Mouse (Mus musculus): ENCODE results near the gene Plin3. TPM values are rescaled to one million over a fixed set of nuclear protein-coding genes. Genes with fewer than 3 reads are reported as not detected.

Plin3 gene
- total and polyA plus RNA-seq, 3 experiments: 6.6 to 13.1 TPM; not detected in 1

DNA sequence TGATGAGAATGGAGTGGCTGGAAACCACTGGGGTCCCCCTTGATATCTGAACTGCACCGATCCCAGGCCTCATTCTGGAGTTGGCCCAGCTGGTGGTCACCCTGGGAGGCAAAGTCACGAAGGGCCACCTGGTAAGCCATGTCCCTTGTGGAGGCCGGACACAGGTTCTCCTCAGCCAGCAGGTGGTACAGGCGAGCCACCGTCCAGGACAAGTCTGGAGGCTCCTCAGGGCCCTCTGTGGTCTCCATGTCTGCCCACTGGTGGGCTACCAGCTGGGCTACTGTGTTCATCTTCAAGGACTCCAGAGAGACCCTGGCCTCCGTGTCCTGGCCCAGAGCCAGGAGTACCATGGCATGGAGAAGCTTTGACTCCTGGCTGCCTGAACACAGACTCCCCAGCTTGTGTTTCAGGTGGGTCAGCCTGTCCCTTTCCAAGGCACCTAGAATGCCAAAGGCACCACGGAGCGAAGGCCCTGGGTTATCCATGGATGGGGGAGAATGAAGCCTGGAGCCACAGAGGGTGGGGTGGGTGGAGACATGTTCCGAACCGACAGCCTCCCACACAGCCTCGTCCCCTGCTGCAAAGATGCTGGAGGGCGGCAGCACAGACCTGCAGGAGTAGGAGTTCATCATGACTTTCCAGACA, 20.9 kb downstream of the Plin3 start:
- Histone ChIP-seq H3K27me3 (ENCODE audit: control insufficient read depth in 1 of 2, insufficient read depth in 2 of 2, low read length in 2 of 2) (no peaks in the 10 kb centered on the region), H3K9me3 (replicated peaks; ENCODE audit: insufficient read depth, low read length) (no peaks in the 10 kb centered on the region), H3K4me3 (ENCODE audit: control insufficient read depth in 1 of 2, insufficient read depth in 1 of 2, low read depth in 2 of 2, low read length in 2 of 2) (no peak overlapping the region), H3K4me1 (ENCODE audit: control insufficient read depth in 1 of 2, insufficient read depth in 2 of 2, low read length in 2 of 2) (peaks cover 3 to 4% of the 10 kb centered on the region in 2 experiments; a peak in 2 of 4 replicates), H3K36me3 (ENCODE audit: control insufficient read depth in 1 of 2, insufficient read depth in 2 of 2, low read length in 2 of 2) (peaks cover 0 to 7% of the 10 kb centered on the region in 2 experiments; a peak in 3 of 4 replicates), H3K9ac (ENCODE audit: control insufficient read depth, low read depth, low read length, poor library complexity, severe bottlenecking) (no peak overlapping the region), H3K79me2 (ENCODE audit: control insufficient read depth, insufficient read depth, low read length, poor library complexity) (peaks cover 7% of the 10 kb centered on the region), H3K27ac (ENCODE audit: control insufficient read depth, low read depth, low read length) (no peak overlapping the region)
- DNase-seq (ENCODE audit: low read depth, low spot score): no peak
- TF ChIP-seq POLR2AphosphoS5 (IDR thresholded peaks at IDR 0.05; ENCODE audit: borderline replicate concordance, low read depth, low read length) (no peak), KAT2A (conservative IDR thresholded peaks at IDR 0.05; ENCODE audit: low read depth, low read length) (no peak), MYC (IDR thresholded peaks at IDR 0.05; ENCODE audit: low read depth, low read length) (no peak), POLR2A (IDR thresholded peaks at IDR 0.05; ENCODE audit: control insufficient read depth in 1 of 2, insufficient read depth in 1 of 2, low read depth in 1 of 2, low read length in 2 of 2, poor library complexity in 1 of 2) (no peak), MAFK (IDR thresholded peaks at IDR 0.05; ENCODE audit: borderline replicate concordance, low read depth, low read length) (no peak), RCOR1 (IDR thresholded peaks at IDR 0.05; ENCODE audit: low read depth, low read length) (no peak), CHD1 (IDR thresholded peaks at IDR 0.05; ENCODE audit: low read depth, low read length) (no peak), ZKSCAN1 (IDR thresholded peaks at IDR 0.05; ENCODE audit: low read depth, low read length) (no peak), USF2 (IDR thresholded peaks at IDR 0.05; ENCODE audit: borderline replicate concordance in 1 of 2, insufficient read depth in 1 of 2, low read depth in 1 of 2, low read length in 2 of 2) (no peak), MAX (IDR thresholded peaks at IDR 0.05; ENCODE audit: low read length) (no peak)

DNA sequence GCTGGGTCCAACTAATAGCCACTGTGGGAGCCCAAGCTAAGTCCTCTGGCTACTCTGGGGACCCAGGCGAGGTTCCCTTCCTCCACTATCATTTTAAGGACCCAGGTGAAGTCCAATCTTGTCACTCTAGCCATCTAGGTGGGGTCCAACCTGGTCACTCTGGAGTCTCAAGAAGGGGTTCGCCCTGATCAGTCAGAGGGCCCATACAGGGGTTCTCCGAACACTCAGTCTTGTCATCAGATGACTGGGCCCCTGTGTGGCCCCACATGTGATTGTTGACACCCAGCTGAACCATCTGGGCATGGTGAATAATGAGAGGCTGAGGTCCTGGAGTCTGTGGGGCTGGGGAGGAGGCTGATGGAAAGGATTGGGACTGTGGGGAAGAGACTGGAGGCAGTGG, 22.9 kb downstream of the Plin3 start:
- H3K4me1 ChIP-seq (ENCODE audit: control insufficient read depth in 1 of 2, insufficient read depth in 2 of 2, low read length in 2 of 2): peaks cover 0 to 13% of the 10 kb centered on the region in 2 experiments; a peak in 2 of 4 replicates
- no peaks in the 10 kb centered on the region for H3K9me3 ChIP-seq (replicated peaks; ENCODE audit: insufficient read depth, low read length)
- peak overlapping the region; percentile 88 for H3K9ac ChIP-seq (ENCODE audit: control insufficient read depth, low read depth, low read length, poor library complexity, severe bottlenecking)
- H3K36me3 ChIP-seq (ENCODE audit: control insufficient read depth in 1 of 2, insufficient read depth in 2 of 2, low read length in 2 of 2): peaks cover 0 to 7% of the 10 kb centered on the region in 2 experiments; a peak in 3 of 4 replicates
- TF ChIP-seq USF2 (IDR thresholded peaks at IDR 0.05; ENCODE audit: borderline replicate concordance in 1 of 2, insufficient read depth in 1 of 2, low read depth in 1 of 2, low read length in 2 of 2) (no peak), NELFE (IDR thresholded peaks at IDR 0.05; ENCODE audit: low read depth, low read length) (no peak), MEF2A (IDR thresholded peaks at IDR 0.05; ENCODE audit: extremely low read depth, insufficient replicate concordance, low read depth, low read length, poor library complexity, severe bottlenecking) (no peak), JUND (IDR thresholded peaks at IDR 0.05; ENCODE audit: low read depth, low read length) (no peak), BHLHE40 (IDR thresholded peaks at IDR 0.05; ENCODE audit: borderline replicate concordance, low read depth, low read length) (no peak), RAD21 (IDR thresholded peaks at IDR 0.05; ENCODE audit: low read depth, low read length) (no peak), USF1 (IDR thresholded peaks at IDR 0.05; ENCODE audit: low read depth, low read length) (no peak), ZKSCAN1 (IDR thresholded peaks at IDR 0.05; ENCODE audit: low read depth, low read length) (no peak), KAT2A (conservative IDR thresholded peaks at IDR 0.05; ENCODE audit: low read depth, low read length) (no peak), MXI1 (IDR thresholded peaks at IDR 0.05; ENCODE audit: low read depth, low read length) (no peak)
- H3K27ac ChIP-seq (ENCODE audit: control insufficient read depth, low read depth, low read length): peak overlapping the region; percentile 83
- H3K79me2 ChIP-seq (ENCODE audit: control insufficient read depth, insufficient read depth, low read length, poor library complexity): peaks cover 2% of the 10 kb centered on the region; the same call in 1 of the 2 replicates
- H3K27me3 ChIP-seq (ENCODE audit: control insufficient read depth in 1 of 2, insufficient read depth in 2 of 2, low read length in 2 of 2): no peaks in the 10 kb centered on the region
- H3K4me3 ChIP-seq (ENCODE audit: control insufficient read depth in 1 of 2, insufficient read depth in 1 of 2, low read depth in 2 of 2, low read length in 2 of 2): peak overlapping the region in 1 of 2 experiments; percentile 74; a peak in 3 of 4 replicates
- no peak for DNase-seq (ENCODE audit: low read depth, low spot score)

Data from MEL (cell line).